Mouse (Mus musculus) CH12.LX (cell line): ENCODE measurements around the gene Cfap45. TPM values are rescaled to one million over a fixed set of nuclear protein-coding genes. Genes with fewer than 3 reads are reported as not detected.

Experiments used
- DNase-seq: peaks from one replicate; pipeline ENCODE4 v3.0.0-alpha.2; 2013; ENCODE audit errors: extremely low read depth
- H3K27ac ChIP-seq: 2 replicates; pipeline ENCODE4 v1.5.1; 2012; ENCODE audit warnings: low read depth, mild to moderate bottlenecking, control low read depth, moderate library complexity; ENCODE audit not compliant: insufficient read depth
- H3K27me3 ChIP-seq: replicated peaks from 2 replicates; pipeline ENCODE3; 2012; ENCODE audit warnings: inconsistent platforms
- H3K36me3 ChIP-seq, 2 experiments: replicated peaks in 1 of 2; 2 replicates each; pipeline versions ENCODE3 to v1.6.1; 2012; ENCODE audit warnings: inconsistent platforms in 1 of 2, low read length in 1 of 2, mild to moderate bottlenecking in 1 of 2, mixed read lengths in 1 of 2, moderate library complexity in 1 of 2; ENCODE audit not compliant: control insufficient read depth in 1 of 2, insufficient read depth in 1 of 2
- H3K4me1 ChIP-seq, 2 experiments: 2 replicates each; pipeline ENCODE4 v1.6.1; 2012; ENCODE audit warnings: inconsistent platforms in 1 of 2, moderate library complexity in 1 of 2; ENCODE audit not compliant: insufficient read depth in 2 of 2, control insufficient read depth in 1 of 2
- H3K4me2 ChIP-seq: 2 replicates; pipeline ENCODE4 v1.6.1; 2012; ENCODE audit warnings: low read depth, mild to moderate bottlenecking, control low read depth; ENCODE audit not compliant: poor library complexity, insufficient read depth, severe bottlenecking
- H3K4me3 ChIP-seq, 3 experiments: fragments of 150-350 bp in 1 of 3; sonication (generic) in 1 of 3; replicated peaks in 1 of 3; 2 replicates each; pipeline versions ENCODE3 to v1.5.1; 2011 to 2012; ENCODE audit warnings: low read depth in 2 of 3, low read length in 2 of 3, mild to moderate bottlenecking in 2 of 3, moderate library complexity in 2 of 3, control low read depth in 1 of 3, improper control_type of control experiment in 1 of 3, inconsistent platforms in 1 of 3, mixed read lengths in 1 of 3; ENCODE audit not compliant: poor library complexity in 1 of 3
- H3K79me2 ChIP-seq: replicated peaks from 2 replicates; pipeline ENCODE4 v1.6.1; 2012; ENCODE audit warnings: mild to moderate bottlenecking, moderate library complexity; ENCODE audit not compliant: control insufficient read depth, poor library complexity, insufficient read depth, severe bottlenecking; ENCODE audit errors: extremely low read depth
- H3K9ac ChIP-seq: 2 replicates; pipeline ENCODE4 v1.6.1; 2012; ENCODE audit warnings: low read depth, mild to moderate bottlenecking, control low read depth, moderate library complexity; ENCODE audit not compliant: insufficient read depth
- H3K9me3 ChIP-seq: replicated peaks from 2 replicates; pipeline ENCODE3; 2012; ENCODE audit warnings: low read length, inconsistent platforms, mixed read lengths
- BHLHE40 ChIP-seq: IDR thresholded peaks from 2 replicates; pipeline ENCODE4 v1.6.1; 2011; ENCODE audit warnings: mild to moderate bottlenecking, low read depth, low read length, improper control_type of control experiment
- CHD1 ChIP-seq: IDR thresholded peaks from 2 replicates; pipeline ENCODE4 v1.6.1; 2012; ENCODE audit warnings: low read depth, low read length, improper control_type of control experiment, inconsistent platforms
- CTCF ChIP-seq, 2 experiments: IDR thresholded peaks in 1 of 2; conservative IDR thresholded peaks in 1 of 2; 2 replicates each; pipeline ENCODE4 v1.5.1; 2011 to 2012; ENCODE audit warnings: low read depth in 2 of 2, low read length in 2 of 2, improper control_type of control experiment in 1 of 2, inconsistent platforms in 1 of 2, mild to moderate bottlenecking in 1 of 2, moderate library complexity in 1 of 2
- E2F4 ChIP-seq: IDR thresholded peaks from 2 replicates; pipeline ENCODE4 v1.6.1; 2011; ENCODE audit warnings: low read depth, low read length, improper control_type of control experiment; ENCODE audit not compliant: insufficient replicate concordance
- ELF1 ChIP-seq: IDR thresholded peaks from 2 replicates; pipeline ENCODE4 v1.6.1; 2014; ENCODE audit warnings: low read depth, mild to moderate bottlenecking, inconsistent platforms, low read length, improper control_type of control experiment
- EP300 ChIP-seq: IDR thresholded peaks from 2 replicates; pipeline ENCODE4 v1.6.1; 2011; ENCODE audit warnings: low read length, improper control_type of control experiment
- GABPA ChIP-seq: IDR thresholded peaks from 2 replicates; pipeline ENCODE4 v1.6.1; 2012; ENCODE audit warnings: low read depth, low read length, improper control_type of control experiment, inconsistent platforms; ENCODE audit not compliant: insufficient replicate concordance
- KAT2A ChIP-seq: IDR thresholded peaks from 2 replicates; pipeline ENCODE4 v1.6.1; 2012; ENCODE audit warnings: low read length, improper control_type of control experiment, inconsistent platforms; ENCODE audit not compliant: insufficient replicate concordance
- MXI1 ChIP-seq: IDR thresholded peaks from 2 replicates; pipeline ENCODE4 v1.6.1; 2011; ENCODE audit warnings: mild to moderate bottlenecking, low read depth, low read length, improper control_type of control experiment
- MYC ChIP-seq: IDR thresholded peaks from 2 replicates; pipeline ENCODE4 v1.6.1; 2011; ENCODE audit warnings: low read depth, mild to moderate bottlenecking, improper control_type of control experiment, low read length
- NRF1 ChIP-seq: IDR thresholded peaks from 2 replicates; pipeline ENCODE4 v1.6.1; 2014; ENCODE audit warnings: low read depth, mild to moderate bottlenecking, inconsistent platforms, low read length, improper control_type of control experiment, moderate library complexity
- PAX5 ChIP-seq: IDR thresholded peaks from 2 replicates; pipeline ENCODE4 v1.6.1; 2012; ENCODE audit warnings: low read length, inconsistent platforms, mixed read lengths
- SMC3 ChIP-seq: IDR thresholded peaks from 2 replicates; pipeline ENCODE4 v1.6.1; 2011; ENCODE audit warnings: low read depth, low read length, improper control_type of control experiment
- TCF12 ChIP-seq: IDR thresholded peaks from 2 replicates; pipeline ENCODE4 v1.6.1; 2014; ENCODE audit warnings: low read depth, mild to moderate bottlenecking, inconsistent platforms, low read length, improper control_type of control experiment
- USF1 ChIP-seq: IDR thresholded peaks from 2 replicates; pipeline ENCODE4 v1.6.1; 2014; ENCODE audit warnings: low read depth, mild to moderate bottlenecking, inconsistent platforms, low read length, improper control_type of control experiment
- USF2 ChIP-seq: conservative IDR thresholded peaks from 2 replicates; pipeline ENCODE4 v1.6.1; 2011; ENCODE audit warnings: low read depth, low read length, improper control_type of control experiment
- ZMIZ1 ChIP-seq: IDR thresholded peaks from 2 replicates; pipeline ENCODE4 v1.6.1; 2012; ENCODE audit warnings: low read depth, mild to moderate bottlenecking, inconsistent platforms, low read length, improper control_type of control experiment
- dilution Hi-C: fragments of 300-500 bp; cut with MboI; formaldehyde crosslinking; loops from 2 replicates; pipeline ENCODE4 v1.14.3; 2020; ENCODE audit warnings: low sequenced_read_pairs; ENCODE audit not compliant: extremely low pct_unique_long_range_greater_than_20kb, extremely low pct_ligation_motif_present
- in situ Hi-C: fragments of 300-500 bp; cut with MboI; formaldehyde crosslinking; loops from 3 replicates; pipeline ENCODE4 v1.14.3; 2019; ENCODE audit warnings: low sequenced_read_pairs, low pct_ligation_motif_present, low pct_unique_long_range_greater_than_20kb, mixed read lengths
- polyA plus RNA-seq: library from polyadenylated mRNA; unstranded; fragments of >175 nt; gene quantifications from 2 replicates; pipeline ENCODE4 v1.2.1, GENCODE M21; 2012; ENCODE audit warnings: low read depth; ENCODE audit not compliant: insufficient read length
- total RNA-seq, 2 experiments: library from RNA; depleted of rRNA; stranded (reverse); fragments of 300-350 nt in 1 of 2; fragments of >200 nt in 1 of 2; gene quantifications; 2 replicates each; pipeline ENCODE4 v1.2.3; 2012 to 2014

The Cfap45 gene
- total and polyA plus RNA-seq, 3 experiments, result not detected

- H3K9me3 ChIP-seq, result no peaks in the 10 kb centered on the region
- peaks cover 36% of the 10 kb centered on the region for H3K27me3 ChIP-seq
- in situ Hi-C loops (no loop called here), dilution Hi-C loops (no loop called here)
- no peaks in the 10 kb centered on the region for H3K79me2 ChIP-seq
- no peak overlapping the region for H3K27ac ChIP-seq
- H3K4me3 ChIP-seq, result no peak overlapping the region
- H3K4me2 ChIP-seq, result no peak overlapping the region
- peaks cover 4 to 16% of the 10 kb centered on the region in 2 experiments for H3K4me1 ChIP-seq
- DNase-seq, result no peak
- H3K9ac ChIP-seq, result no peak overlapping the region
- H3K36me3 ChIP-seq, result no peaks in the 10 kb centered on the region
- no peak for TF ChIP-seq USF1
- TF ChIP-seq CTCF (conservative IDR thresholded peaks at IDR 0.05 in 1 of 2, IDR thresholded peaks at IDR 0.05 in 1 of 2; ENCODE audit: low read depth in 2 of 2, low read length in 2 of 2), result no peak
- no peak for TF ChIP-seq MXI1
- TF ChIP-seq E2F4, result no peak
- no peak for TF ChIP-seq ZMIZ1
- TF ChIP-seq TCF12, result no peak
- TF ChIP-seq NRF1, result no peak
Observed at GRCm38 (mm10) chr1:172535116-172535515, 14.5 kb downstream of the Cfap45 start.

GRCm38 (mm10) chr1:172539827-172540226, 19.2 kb downstream of the Cfap45 start:
- H3K4me2 ChIP-seq, result no peak overlapping the region
- H3K27me3 ChIP-seq, result peaks cover 19% of the 10 kb centered on the region
- DNase-seq, result no peak
- no peak overlapping the region for H3K27ac ChIP-seq
- dilution Hi-C loops (no loop called here), in situ Hi-C loops (no loop called here)
- no peaks in the 10 kb centered on the region for H3K9me3 ChIP-seq
- TF ChIP-seq USF2 (no peak), BHLHE40 (no peak), ELF1 (no peak), MYC (no peak), CHD1 (no peak), MXI1 (no peak), PAX5 (no peak), KAT2A (no peak), EP300 (no peak), SMC3 (no peak), GABPA (no peak)
- H3K79me2 ChIP-seq, result no peaks in the 10 kb centered on the region
- no peak overlapping the region for H3K9ac ChIP-seq
- peaks cover 0 to 5% of the 10 kb centered on the region in 2 experiments; a peak in 2 of 4 replicates for H3K4me1 ChIP-seq
- no peak overlapping the region for H3K4me3 ChIP-seq
- no peaks in the 10 kb centered on the region for H3K36me3 ChIP-seq
